Mouse (Mus musculus): ENCODE data around the gene Macrod1.

DNA sequence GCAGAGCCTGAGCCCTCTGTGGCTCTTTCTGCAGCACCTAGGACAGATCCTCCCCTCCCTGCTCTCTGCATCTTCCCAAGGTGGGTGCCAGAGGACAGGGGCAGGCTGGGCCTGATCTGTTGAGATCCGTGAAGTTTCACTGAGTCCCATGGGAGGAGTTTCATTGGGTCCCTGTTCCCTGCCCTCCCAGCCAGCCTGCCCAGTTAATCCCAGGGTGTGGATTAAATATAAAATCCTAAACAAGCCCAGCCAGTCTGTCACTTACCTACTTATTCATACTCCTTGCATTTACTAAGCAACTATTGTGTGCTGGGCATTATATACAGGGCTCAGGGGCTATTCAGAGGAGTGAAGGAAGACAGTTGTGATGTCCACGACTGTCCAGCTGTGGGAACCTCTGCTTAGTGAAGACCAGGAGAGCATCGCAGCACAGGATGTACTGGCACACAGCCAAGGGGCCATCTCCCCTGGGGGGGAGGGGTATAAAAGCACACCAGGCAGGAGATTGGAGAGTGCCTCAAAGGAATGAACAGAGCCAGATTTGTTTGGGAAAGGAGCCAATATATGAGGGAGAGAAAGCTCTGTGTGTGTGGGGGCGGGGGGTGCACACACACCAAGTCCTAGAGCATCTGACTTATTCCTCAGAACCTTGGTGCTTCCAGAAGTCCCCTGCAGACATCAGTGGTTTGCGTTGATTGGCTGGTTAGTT is 85.8 kb downstream of the Macrod1 start:
- TF ChIP-seq CTCF (IDR thresholded peaks at IDR 0.05; ENCODE audit: extremely low read depth, insufficient read depth, insufficient read length, insufficient replicate concordance) (no peak), POLR2A (IDR thresholded peaks at IDR 0.05; ENCODE audit: low read depth, low read length) (no peak)

All from spleen, adult 2 months (tissue).